Mouse (Mus musculus): ENCODE measurements around the gene Gm20532.

- TF ChIP-seq POLR2A (IDR thresholded peaks at IDR 0.05; ENCODE audit: borderline replicate concordance, control insufficient read depth, low read depth, low read length) (no peak), CTCF (IDR thresholded peaks at IDR 0.05; ENCODE audit: control insufficient read depth, insufficient read depth, low read length) (no peak)
These were observed 54.7 kb downstream of the Gm20532 start for GRCm38 (mm10) chr2:26641006-26641647.
